Mouse (Mus musculus) liver, embryonic 12.5 days (tissue): ENCODE measurements at regions not wholly inside any gene's neighbourhood (a gene's known extent, or its start where the extent isn't known, plus 50 kb on each side); places are given as distances from the start of the nearest gene placed in this dataset.

Experiments used
- ATAC-seq: fragments of 200-750 bp; cut with Nextera tagmentation; 2 replicates; pipeline ENCODE4 v1.8.0; 2017; ENCODE audit warnings: moderate number of reproducible peaks, mild to moderate bottlenecking, moderate library complexity
- H3K27ac ChIP-seq: fragments of 300-500 bp; sonication (generic); 2 replicates; pipeline ENCODE4 v1.5.1; 2016; ENCODE audit warnings: mild to moderate bottlenecking
- H3K27me3 ChIP-seq: fragments of 300-500 bp; sonication (generic); replicated peaks from 2 replicates; pipeline ENCODE4 v1.6.1; 2016; ENCODE audit warnings: mild to moderate bottlenecking, moderate library complexity
- H3K36me3 ChIP-seq: fragments of 300-500 bp; sonication (generic); 2 replicates; pipeline ENCODE4 v1.6.1; 2016; ENCODE audit warnings: mild to moderate bottlenecking, moderate library complexity
- H3K4me1 ChIP-seq: fragments of 300-500 bp; sonication (generic); 2 replicates; pipeline ENCODE4 v1.6.1; 2016
- H3K4me2 ChIP-seq: fragments of 300-500 bp; sonication (generic); 2 replicates; pipeline ENCODE4 v1.6.1; 2016; ENCODE audit warnings: mild to moderate bottlenecking, moderate library complexity
- H3K4me3 ChIP-seq: fragments of 300-500 bp; sonication (generic); 2 replicates; pipeline ENCODE4 v1.5.1; 2016; ENCODE audit warnings: mild to moderate bottlenecking, moderate library complexity
- H3K9ac ChIP-seq: fragments of 300-500 bp; sonication (generic); 2 replicates; pipeline ENCODE4 v1.6.1; 2016; ENCODE audit warnings: mild to moderate bottlenecking, moderate library complexity
- H3K9me3 ChIP-seq: fragments of 300-500 bp; sonication (generic); replicated peaks from 2 replicates; pipeline ENCODE4 v1.6.1; 2016; ENCODE audit warnings: mild to moderate bottlenecking, moderate library complexity
- WGBS: fragments of 180-500 bp; shearing (Covaris S2); methylation state at CpG from one replicate; pipeline ENCODE4 v1.1.7; 2016; ENCODE audit not compliant: insufficient replicate concordance; 5-methylcytosine and 5-hydroxymethylcytosine counted together

DNA sequence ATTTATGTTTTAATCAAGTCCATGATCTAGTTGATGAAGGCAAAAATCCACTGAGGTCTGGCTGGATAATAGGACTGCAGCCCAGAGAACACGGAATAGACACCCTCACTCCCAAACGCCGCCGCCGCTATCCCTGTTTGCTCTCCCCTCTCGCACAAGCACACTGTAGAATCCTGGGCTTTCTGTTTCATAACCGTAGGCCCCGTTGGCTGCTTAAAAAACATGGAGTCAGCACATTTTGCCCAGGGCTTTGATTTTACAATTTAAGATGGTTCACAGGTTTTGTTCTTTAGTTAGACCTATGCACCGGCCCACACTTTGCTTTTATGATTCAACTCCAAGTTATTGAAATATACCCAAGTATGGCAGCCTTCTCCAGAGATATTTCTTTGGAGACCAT, 229.6 kb downstream of the Ttll7 start:
- H3K27me3 ChIP-seq = no peaks in the 10 kb centered on the region
- H3K27ac ChIP-seq = no peak overlapping the region
- WGBS = 87% methylated on average over 9 of the region's 9 CpGs
- no peak overlapping the region for H3K4me3 ChIP-seq
- no peaks in the 10 kb centered on the region for H3K4me1 ChIP-seq
- H3K9ac ChIP-seq = no peak overlapping the region
- no peaks in the 10 kb centered on the region for H3K9me3 ChIP-seq
- H3K4me2 ChIP-seq = no peak overlapping the region
- ATAC-seq = no peak
- H3K36me3 ChIP-seq = no peaks in the 10 kb centered on the region

GRCm38 (mm10) chr3:147082255-147082943, 230.2 kb downstream of the Ttll7 start:
- Histone ChIP-seq H3K27ac (no peak overlapping the region), H3K36me3 (no peaks in the 10 kb centered on the region), H3K9me3 (no peaks in the 10 kb centered on the region), H3K9ac (no peak overlapping the region), H3K4me1 (no peaks in the 10 kb centered on the region), H3K4me3 (no peak overlapping the region), H3K4me2 (no peak overlapping the region), H3K27me3 (no peaks in the 10 kb centered on the region)
- WGBS = 33% methylated on average over 7 of the region's 7 CpGs
- no peak for ATAC-seq

DNA sequence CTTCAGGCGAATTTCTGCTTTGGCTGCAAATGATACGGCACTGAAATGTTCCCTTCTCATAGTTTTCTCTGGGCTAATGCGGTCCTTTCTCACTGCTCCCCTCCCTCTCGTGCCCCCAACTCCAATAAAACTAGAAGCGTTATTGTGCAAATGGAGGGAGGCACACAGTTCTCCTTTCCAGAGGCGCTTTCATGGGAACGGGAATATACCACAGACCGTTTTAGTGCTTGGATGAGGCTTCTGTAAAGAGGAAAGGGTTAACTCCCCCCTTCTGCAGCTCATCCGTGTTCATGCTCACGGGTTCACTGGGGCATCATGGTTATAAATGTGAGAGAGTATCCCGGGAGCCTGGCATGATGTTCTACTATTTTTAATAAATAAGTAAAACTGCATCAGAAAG, 231.2 kb downstream of the Ttll7 start:
- no peak for ATAC-seq
- no peaks in the 10 kb centered on the region for H3K9me3 ChIP-seq
- no peaks in the 10 kb centered on the region for H3K4me1 ChIP-seq
- no peaks in the 10 kb centered on the region for H3K36me3 ChIP-seq
- WGBS = 65% methylated on average over 11 of the region's 11 CpGs
- H3K27ac ChIP-seq = no peak overlapping the region
- no peak overlapping the region for H3K4me3 ChIP-seq
- no peaks in the 10 kb centered on the region for H3K27me3 ChIP-seq
- no peak overlapping the region for H3K9ac ChIP-seq
- no peak overlapping the region for H3K4me2 ChIP-seq

GRCm38 (mm10) chr3:147083823-147084222, 231.7 kb downstream of the Ttll7 start:
- Histone ChIP-seq H3K4me3 (no peak overlapping the region), H3K9ac (no peak overlapping the region), H3K27ac (no peak overlapping the region), H3K36me3 (no peaks in the 10 kb centered on the region), H3K27me3 (no peaks in the 10 kb centered on the region), H3K9me3 (no peaks in the 10 kb centered on the region), H3K4me2 (no peak overlapping the region), H3K4me1 (no peaks in the 10 kb centered on the region)
- WGBS = 70% methylated on average over 4 of the region's 4 CpGs
- no peak for ATAC-seq

DNA sequence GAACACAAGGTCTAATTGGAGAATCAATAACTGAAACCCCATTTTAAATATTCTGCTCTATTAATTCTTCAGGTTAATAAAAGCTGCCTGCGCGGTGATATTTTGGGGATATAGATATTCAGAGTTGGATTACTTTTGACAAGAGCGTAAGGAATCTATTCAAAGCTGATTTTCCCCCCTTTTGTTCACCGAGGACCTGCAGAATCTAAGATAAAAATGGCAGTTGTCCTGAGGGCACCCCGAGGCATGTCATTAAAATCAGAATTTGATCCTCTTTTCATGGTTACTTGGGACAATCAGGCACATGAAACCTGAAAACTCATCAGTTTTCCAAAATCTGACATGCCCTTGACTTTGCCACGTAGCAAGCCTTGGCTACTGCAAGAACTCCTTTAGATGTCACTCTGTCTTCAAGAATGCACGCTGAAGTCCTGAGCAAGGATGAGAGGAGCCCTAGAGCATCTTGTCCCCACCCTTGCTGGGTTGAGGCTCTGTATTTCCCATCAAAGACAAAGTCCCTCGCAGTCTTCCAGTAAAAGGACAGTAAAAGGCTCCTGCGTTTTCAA, 232.5 kb downstream of the Ttll7 start:
- H3K27ac ChIP-seq = no peak overlapping the region
- 66% methylated on average over 9 of the region's 9 CpGs for WGBS
- H3K4me3 ChIP-seq = no peak overlapping the region
- H3K27me3 ChIP-seq = no peaks in the 10 kb centered on the region
- no peaks in the 10 kb centered on the region for H3K36me3 ChIP-seq
- ATAC-seq = no peak
- no peak overlapping the region for H3K9ac ChIP-seq
- H3K9me3 ChIP-seq = no peaks in the 10 kb centered on the region
- H3K4me1 ChIP-seq = no peaks in the 10 kb centered on the region
- H3K4me2 ChIP-seq = no peak overlapping the region

DNA sequence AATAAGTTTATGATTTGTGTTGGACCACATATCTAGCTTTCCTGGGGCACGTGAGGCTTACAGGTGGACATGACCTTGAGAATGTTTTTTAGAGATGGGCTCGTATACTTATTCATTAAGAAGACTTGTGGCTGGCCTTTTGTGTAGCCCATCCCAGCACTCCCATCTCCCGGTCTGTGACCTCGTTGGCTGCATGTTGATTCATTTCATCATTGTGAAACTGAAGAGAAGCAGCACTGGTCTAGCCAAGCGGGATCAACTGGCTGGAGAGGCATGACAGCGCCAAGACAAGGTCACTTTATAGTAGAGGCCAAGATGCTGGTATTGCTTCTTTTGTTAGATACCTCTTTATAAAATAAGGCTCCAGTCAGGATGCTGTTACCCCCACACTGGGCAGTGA, 236.0 kb downstream of the Ttll7 start:
- H3K27ac ChIP-seq = no peak overlapping the region
- H3K9ac ChIP-seq = no peak overlapping the region
- WGBS = 73% methylated on average over 6 of the region's 6 CpGs
- ATAC-seq = no peak
- no peak overlapping the region for H3K4me3 ChIP-seq
- no peaks in the 10 kb centered on the region for H3K27me3 ChIP-seq
- H3K36me3 ChIP-seq = no peaks in the 10 kb centered on the region
- H3K4me1 ChIP-seq = no peaks in the 10 kb centered on the region
- H3K9me3 ChIP-seq = no peaks in the 10 kb centered on the region
- no peak overlapping the region for H3K4me2 ChIP-seq

- Histone ChIP-seq H3K4me1 (no peaks in the 10 kb centered on the region), H3K9me3 (no peaks in the 10 kb centered on the region), H3K36me3 (no peaks in the 10 kb centered on the region), H3K4me3 (no peak overlapping the region), H3K4me2 (no peak overlapping the region), H3K27ac (no peak overlapping the region), H3K9ac (no peak overlapping the region), H3K27me3 (no peaks in the 10 kb centered on the region)
- no peak for ATAC-seq
- 60% methylated on average over 10 of the region's 10 CpGs for WGBS
Measured at GRCm38 (mm10) chr3:147089716-147090115, 237.5 kb downstream of the Ttll7 start.

GRCm38 (mm10) chr3:147092188-147093075, 240.3 kb downstream of the Ttll7 start:
- H3K27ac ChIP-seq = no peak overlapping the region
- 63% methylated on average over 8 of the region's 8 CpGs for WGBS
- no peaks in the 10 kb centered on the region for H3K9me3 ChIP-seq
- H3K27me3 ChIP-seq = no peaks in the 10 kb centered on the region
- H3K4me1 ChIP-seq = no peaks in the 10 kb centered on the region
- no peak overlapping the region for H3K4me2 ChIP-seq
- H3K4me3 ChIP-seq = no peak overlapping the region
- H3K9ac ChIP-seq = no peak overlapping the region
- H3K36me3 ChIP-seq = no peaks in the 10 kb centered on the region
- no peak for ATAC-seq

- Histone ChIP-seq H3K27me3 (no peaks in the 10 kb centered on the region), H3K4me1 (no peaks in the 10 kb centered on the region), H3K9ac (no peak overlapping the region), H3K4me3 (no peak overlapping the region), H3K36me3 (no peaks in the 10 kb centered on the region), H3K4me2 (no peak overlapping the region), H3K27ac (no peak overlapping the region), H3K9me3 (no peaks in the 10 kb centered on the region)
- WGBS = 83% methylated on average over 5 of the region's 5 CpGs
- ATAC-seq = no peak
Measured at GRCm38 (mm10) chr3:147093076-147093380, 240.9 kb downstream of the Ttll7 start.

DNA sequence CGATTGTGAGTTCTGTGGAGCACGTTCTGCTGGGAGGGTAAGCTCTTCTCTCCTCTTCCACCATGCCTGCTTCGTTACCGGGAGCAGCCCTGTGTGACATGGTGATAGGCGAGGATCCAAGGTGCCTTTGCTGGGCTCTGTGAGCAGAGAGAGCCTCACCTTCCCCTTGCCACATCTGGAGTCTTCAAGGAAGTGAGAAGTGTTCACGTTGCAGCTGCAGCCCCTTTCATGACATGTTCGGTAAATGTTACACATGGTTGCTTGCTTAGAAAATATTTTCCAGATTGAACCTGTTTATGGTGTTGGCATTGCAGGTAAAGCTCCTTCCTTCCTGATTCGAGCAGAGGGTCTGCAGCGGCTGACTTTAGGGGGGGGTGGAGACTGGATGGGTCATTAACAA, 244.0 kb downstream of the Ttll7 start:
- H3K4me3 ChIP-seq = no peak overlapping the region
- H3K9me3 ChIP-seq = no peaks in the 10 kb centered on the region
- no peaks in the 10 kb centered on the region for H3K4me1 ChIP-seq
- WGBS = 51% methylated on average over 9 of the region's 9 CpGs
- no peak overlapping the region for H3K27ac ChIP-seq
- no peak overlapping the region for H3K9ac ChIP-seq
- no peak overlapping the region for H3K4me2 ChIP-seq
- ATAC-seq = no peak
- H3K36me3 ChIP-seq = no peaks in the 10 kb centered on the region
- H3K27me3 ChIP-seq = no peaks in the 10 kb centered on the region

GRCm38 (mm10) chr3:147098065-147098580, 246.0 kb downstream of the Ttll7 start:
- no peak overlapping the region for H3K27ac ChIP-seq
- ATAC-seq = no peak
- no peak overlapping the region for H3K4me2 ChIP-seq
- H3K4me3 ChIP-seq = no peak overlapping the region
- no peaks in the 10 kb centered on the region for H3K9me3 ChIP-seq
- no peak overlapping the region for H3K9ac ChIP-seq
- WGBS = 51% methylated on average over 15 of the region's 15 CpGs
- no peaks in the 10 kb centered on the region for H3K4me1 ChIP-seq
- no peaks in the 10 kb centered on the region for H3K36me3 ChIP-seq
- no peaks in the 10 kb centered on the region for H3K27me3 ChIP-seq

- WGBS = 46% methylated on average over 6 of the region's 6 CpGs
Measured at GRCm38 (mm10) chr3:147098611-147099010, 246.4 kb downstream of the Ttll7 start.

More at GRCm38 (mm10) chr3:147098611-147099010, 246.4 kb downstream of the Ttll7 start:
- Histone ChIP-seq H3K27me3 (no peaks in the 10 kb centered on the region), H3K27ac (no peak overlapping the region), H3K9me3 (no peaks in the 10 kb centered on the region), H3K9ac (no peak overlapping the region), H3K4me3 (no peak overlapping the region), H3K4me2 (no peak overlapping the region), H3K4me1 (no peaks in the 10 kb centered on the region), H3K36me3 (no peaks in the 10 kb centered on the region)
- no peak for ATAC-seq
